Mouse (Mus musculus): ENCODE measurements around the gene Ovol2. TPM values are rescaled to one million over a fixed set of nuclear protein-coding genes. Genes with fewer than 3 reads are reported as not detected.

The Ovol2 gene
- total RNA-seq (2014; rRNA removed): not detected in 2 replicates
- polyA plus RNA-seq (2015; fragmentation: Nextera tagmentation; extraction: Ambion mirVana): not detected in 2 replicates

DNA sequence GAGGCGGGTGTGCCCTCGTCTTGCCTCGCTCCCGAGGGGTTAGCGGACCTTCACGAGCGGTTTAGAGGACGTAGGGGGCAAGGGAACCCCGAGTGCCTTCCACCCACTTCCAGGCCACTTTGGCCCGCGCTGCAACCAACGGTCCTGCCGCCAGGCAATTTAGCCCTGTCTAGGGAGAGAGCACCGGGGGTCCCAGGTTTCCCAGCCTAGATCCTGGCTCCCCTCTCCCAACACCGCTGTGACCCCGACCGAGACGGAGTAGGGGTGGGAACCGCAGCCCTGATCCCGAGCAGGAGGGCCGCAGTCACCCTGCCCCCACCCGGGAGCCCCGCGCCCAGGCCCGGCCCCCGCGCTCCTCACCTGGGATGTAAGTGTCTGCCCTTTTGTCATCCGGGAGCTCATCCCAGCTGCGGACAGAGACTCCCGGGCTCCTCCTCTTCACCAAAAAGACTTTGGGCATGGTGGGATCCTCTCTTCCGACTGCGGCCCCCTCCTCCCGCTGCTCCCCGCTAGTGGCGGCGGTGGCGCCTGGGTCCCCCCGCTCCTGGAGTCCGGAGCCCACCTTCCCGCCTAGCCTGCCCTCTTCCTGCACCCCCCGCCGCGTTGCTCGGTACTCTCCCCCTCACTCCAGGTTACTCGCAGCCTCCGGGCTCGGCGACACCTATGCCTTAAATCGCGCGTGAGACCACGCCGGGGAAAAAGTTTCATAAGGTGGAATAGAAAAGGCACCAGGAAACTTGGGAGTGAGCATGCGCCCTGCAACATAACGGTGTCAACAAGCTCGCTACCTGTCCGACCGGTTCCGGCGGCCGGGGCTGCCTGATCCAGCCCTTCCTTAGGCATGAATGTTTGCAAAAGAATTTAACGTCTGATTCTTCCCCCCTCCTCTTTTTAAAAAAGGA is at the start of gene Ovol2:
Gene Ovol2 (minus strand): TSS at position 746 of the 902 bp plus-strand sequence.
- Histone ChIP-seq H3K27me3 (ENCODE audit: insufficient read depth, low read length) (peaks cover 55% of the 10 kb centered on the region), H3K4me1 (ENCODE audit: insufficient read depth, low read length) (peaks cover 11% of the 10 kb centered on the region; the same call in 1 of the 2 replicates), H3K9me3 (ENCODE audit: low read length) (no peaks in the 10 kb centered on the region), H3K9ac (replicated peaks; ENCODE audit: low read length, poor library complexity, severe bottlenecking) (peak within 1 kb of the TSS; percentile 9; the same call in 1 of the 2 replicates), H3K27ac (ENCODE audit: low read depth, low read length) (no peak within 1 kb of the TSS), H3K4me3 (ENCODE audit: low read depth, low read length) (peak within 1 kb of the TSS; percentile 42), H3K4me2 (ENCODE audit: low read depth, low read length, poor library complexity, severe bottlenecking) (peak within 1 kb of the TSS; percentile 77), H3K36me3 (ENCODE audit: insufficient read depth, low read length) (no peaks in the 10 kb centered on the region)
- DNase-seq (ENCODE audit: low spot score) (no peak), ATAC-seq (ENCODE audit: low FRiP score) (peak; percentile 51)
- 1% methylated on average over 61 of the region's 62 CpGs for WGBS
- no peak for TF ChIP-seq CTCF (IDR thresholded peaks at IDR 0.05)

DNA sequence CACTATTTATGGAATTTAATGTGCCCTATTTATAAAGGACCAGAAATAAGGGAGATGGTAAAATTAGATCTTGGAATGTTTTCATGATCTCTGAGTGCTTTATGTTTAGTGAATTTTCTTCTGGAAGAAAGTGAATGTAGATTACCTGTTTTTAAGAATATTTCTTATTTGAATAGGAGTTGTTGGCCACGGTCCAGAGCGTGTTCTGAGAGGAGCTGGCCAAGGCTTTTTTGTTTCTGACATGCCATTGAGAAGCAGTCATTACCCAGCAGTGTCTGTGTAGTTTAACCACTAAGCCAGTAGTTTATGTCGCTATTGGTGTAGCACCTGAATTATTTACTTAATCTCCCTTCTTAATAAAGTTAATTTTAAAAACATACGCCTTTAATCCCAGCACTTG is 49.8 kb upstream of the Ovol2 start:
- DNase-seq (ENCODE audit: low spot score): no peak
- no peak for TF ChIP-seq CTCF (IDR thresholded peaks at IDR 0.05)
- Histone ChIP-seq H3K4me2 (ENCODE audit: low read depth, low read length, poor library complexity, severe bottlenecking) (no peak overlapping the region), H3K9me3 (ENCODE audit: low read length) (no peaks in the 10 kb centered on the region), H3K27ac (ENCODE audit: low read depth, low read length) (no peak overlapping the region), H3K4me1 (ENCODE audit: insufficient read depth, low read length) (no peaks in the 10 kb centered on the region), H3K36me3 (ENCODE audit: insufficient read depth, low read length) (peaks cover 37% of the 10 kb centered on the region), H3K9ac (replicated peaks; ENCODE audit: low read length, poor library complexity, severe bottlenecking) (no peak overlapping the region), H3K27me3 (ENCODE audit: insufficient read depth, low read length) (no peaks in the 10 kb centered on the region), H3K4me3 (ENCODE audit: low read depth, low read length) (no peak overlapping the region)
- 94% methylated on average over 4 of the region's 4 CpGs for WGBS
- no peak for ATAC-seq (ENCODE audit: low FRiP score)

DNA sequence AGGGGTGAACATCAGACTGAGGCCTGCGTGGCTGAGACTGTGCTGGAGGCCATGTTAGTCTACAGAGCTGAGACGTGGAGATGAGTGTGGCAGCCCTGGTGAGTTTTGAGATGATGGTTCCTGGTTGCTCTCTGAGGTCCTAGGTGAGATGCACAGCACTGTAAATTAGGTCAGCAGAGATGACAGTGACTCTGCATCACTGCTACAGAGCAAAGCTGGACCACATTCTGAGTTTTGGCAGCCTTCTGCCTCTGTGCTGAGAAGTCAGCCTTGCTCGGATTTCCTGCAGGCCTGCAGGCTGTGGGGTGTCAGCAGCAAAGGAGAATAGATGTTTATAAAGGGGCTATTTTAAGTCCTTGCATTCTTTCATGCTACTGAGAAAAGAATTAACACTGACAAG is 49.3 kb upstream of the Ovol2 start:
- H3K36me3 ChIP-seq (ENCODE audit: insufficient read depth, low read length): peaks cover 39% of the 10 kb centered on the region
- H3K4me1 ChIP-seq (ENCODE audit: insufficient read depth, low read length): no peaks in the 10 kb centered on the region
- H3K27me3 ChIP-seq (ENCODE audit: insufficient read depth, low read length): no peaks in the 10 kb centered on the region
- no peak overlapping the region for H3K4me3 ChIP-seq (ENCODE audit: low read depth, low read length)
- DNase-seq (ENCODE audit: low spot score) (no peak), ATAC-seq (ENCODE audit: low FRiP score) (no peak)
- H3K27ac ChIP-seq (ENCODE audit: low read depth, low read length): no peak overlapping the region
- H3K4me2 ChIP-seq (ENCODE audit: low read depth, low read length, poor library complexity, severe bottlenecking): no peak overlapping the region
- TF ChIP-seq CTCF (IDR thresholded peaks at IDR 0.05): no peak
- H3K9me3 ChIP-seq (ENCODE audit: low read length): no peaks in the 10 kb centered on the region
- 83% methylated on average over 3 of the region's 3 CpGs for WGBS
- no peak overlapping the region for H3K9ac ChIP-seq (replicated peaks; ENCODE audit: low read length, poor library complexity, severe bottlenecking)

DNA sequence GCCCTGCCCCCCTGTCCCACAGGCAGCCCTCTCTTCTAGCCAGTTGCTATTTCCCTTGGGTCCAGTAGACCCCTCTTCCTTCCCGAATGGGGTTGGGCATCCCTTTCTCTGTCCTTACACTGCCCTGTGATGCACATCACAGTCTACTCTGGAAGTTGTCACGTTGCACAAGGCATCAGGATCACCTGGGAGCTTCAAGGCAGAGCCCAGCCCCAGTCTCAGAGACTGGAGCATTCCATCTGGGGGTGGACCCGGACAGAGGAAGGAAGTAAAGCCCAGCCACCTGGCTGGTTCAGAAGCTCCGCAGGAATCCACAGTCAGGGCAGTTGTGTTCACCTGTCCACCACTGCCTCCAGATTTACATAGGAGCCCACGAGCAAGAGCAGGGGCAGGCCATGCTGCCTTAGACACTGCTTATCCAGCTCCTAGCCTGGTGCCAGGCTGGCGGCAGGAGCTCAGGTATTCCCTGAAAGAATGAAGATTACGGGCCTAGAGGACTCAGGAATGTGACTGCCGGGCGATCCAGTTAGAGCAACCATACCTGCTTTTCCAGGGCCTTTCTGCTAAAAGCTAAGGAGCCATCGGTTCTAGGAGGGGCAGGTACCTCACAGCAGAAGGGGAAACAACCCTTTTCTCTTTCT is 43.2 kb upstream of the Ovol2 start:
- no peak overlapping the region for H3K4me3 ChIP-seq (ENCODE audit: low read depth, low read length)
- DNase-seq (ENCODE audit: low spot score): no peak
- WGBS: 93% methylated on average over 10 of the region's 10 CpGs
- no peak for ATAC-seq (ENCODE audit: low FRiP score)
- H3K36me3 ChIP-seq (ENCODE audit: insufficient read depth, low read length): peaks cover 41% of the 10 kb centered on the region
- no peaks in the 10 kb centered on the region for H3K27me3 ChIP-seq (ENCODE audit: insufficient read depth, low read length)
- no peaks in the 10 kb centered on the region for H3K9me3 ChIP-seq (ENCODE audit: low read length)
- no peak for TF ChIP-seq CTCF (IDR thresholded peaks at IDR 0.05)
- no peaks in the 10 kb centered on the region for H3K4me1 ChIP-seq (ENCODE audit: insufficient read depth, low read length)
- H3K9ac ChIP-seq (replicated peaks; ENCODE audit: low read length, poor library complexity, severe bottlenecking): no peak overlapping the region
- H3K27ac ChIP-seq (ENCODE audit: low read depth, low read length): no peak overlapping the region
- H3K4me2 ChIP-seq (ENCODE audit: low read depth, low read length, poor library complexity, severe bottlenecking): no peak overlapping the region

DNA sequence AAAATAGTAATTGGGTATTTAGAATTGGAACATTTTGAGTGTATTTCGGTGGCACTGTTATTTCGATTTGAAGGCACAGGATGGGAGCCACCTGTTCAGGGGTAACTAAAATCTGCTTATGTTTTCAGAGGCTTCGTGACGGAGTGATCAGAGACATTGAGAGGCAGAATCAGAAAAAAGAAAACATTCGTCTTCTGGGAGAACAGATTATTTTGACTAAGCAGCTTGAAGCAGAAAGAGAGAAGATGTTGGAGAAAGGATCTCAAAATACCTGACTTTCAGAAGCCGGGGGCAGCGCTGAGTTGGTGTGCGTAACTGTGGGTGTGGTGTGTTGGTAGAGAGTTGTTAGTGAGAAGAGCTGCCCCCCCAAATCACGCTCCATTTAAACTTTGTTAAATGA is 41.1 kb upstream of the Ovol2 start:
- Histone ChIP-seq H3K4me2 (ENCODE audit: low read depth, low read length, poor library complexity, severe bottlenecking) (no peak overlapping the region), H3K4me1 (ENCODE audit: insufficient read depth, low read length) (no peaks in the 10 kb centered on the region), H3K27ac (ENCODE audit: low read depth, low read length) (no peak overlapping the region), H3K27me3 (ENCODE audit: insufficient read depth, low read length) (no peaks in the 10 kb centered on the region), H3K4me3 (ENCODE audit: low read depth, low read length) (no peak overlapping the region), H3K36me3 (ENCODE audit: insufficient read depth, low read length) (peaks cover 34% of the 10 kb centered on the region), H3K9me3 (ENCODE audit: low read length) (no peaks in the 10 kb centered on the region), H3K9ac (replicated peaks; ENCODE audit: low read length, poor library complexity, severe bottlenecking) (no peak overlapping the region)
- no peak for TF ChIP-seq CTCF (IDR thresholded peaks at IDR 0.05)
- WGBS: 97% methylated on average over 9 of the region's 9 CpGs
- no peak for ATAC-seq (ENCODE audit: low FRiP score)
- no peak for DNase-seq (ENCODE audit: low spot score)

DNA sequence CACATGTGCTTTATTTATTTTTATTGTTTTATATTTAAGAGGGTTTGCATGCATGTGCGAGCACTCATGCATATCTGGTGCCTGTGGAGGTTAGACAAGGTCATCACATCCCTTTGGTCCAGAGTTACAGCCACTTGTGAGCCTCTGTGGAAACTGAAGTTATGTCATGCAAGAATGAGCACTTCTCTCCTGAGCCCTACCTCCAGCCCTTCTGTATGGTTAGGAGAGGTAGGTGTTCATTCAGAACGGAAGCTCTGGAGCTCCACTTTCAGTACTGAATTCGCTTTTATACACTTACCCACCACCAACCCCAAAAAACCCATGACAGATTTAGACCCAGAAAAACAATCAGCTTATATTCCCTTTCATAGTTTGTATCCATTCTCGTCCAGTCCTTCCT is 39.6 kb upstream of the Ovol2 start:
- H3K4me1 ChIP-seq (ENCODE audit: insufficient read depth, low read length): no peaks in the 10 kb centered on the region

More for the DNA sequence above, 39.6 kb upstream of the Ovol2 start:
- no peaks in the 10 kb centered on the region for H3K27me3 ChIP-seq (ENCODE audit: insufficient read depth, low read length)
- no peak overlapping the region for H3K4me3 ChIP-seq (ENCODE audit: low read depth, low read length)
- DNase-seq (ENCODE audit: low spot score) (no peak), ATAC-seq (ENCODE audit: low FRiP score) (no peak)
- H3K27ac ChIP-seq (ENCODE audit: low read depth, low read length): no peak overlapping the region
- H3K36me3 ChIP-seq (ENCODE audit: insufficient read depth, low read length): peaks cover 28% of the 10 kb centered on the region
- H3K9ac ChIP-seq (replicated peaks; ENCODE audit: low read length, poor library complexity, severe bottlenecking): no peak overlapping the region
- TF ChIP-seq CTCF (IDR thresholded peaks at IDR 0.05): no peak
- no peak overlapping the region for H3K4me2 ChIP-seq (ENCODE audit: low read depth, low read length, poor library complexity, severe bottlenecking)
- 91% methylated on average over 4 of the region's 4 CpGs for WGBS
- H3K9me3 ChIP-seq (ENCODE audit: low read length): no peaks in the 10 kb centered on the region

All from midbrain, postnatal 0 days (tissue).